Mouse (Mus musculus) spleen, adult 12 weeks (tissue): ENCODE data around the gene Olfr371.

Experiments
- DNase-seq: peaks from one replicate; pipeline ENCODE4 v3.0.0; 2022; ENCODE audit warnings: low spot score

Gene Olfr371

GRCm38 (mm10) chr8:85225688-85226087, at the start of gene Olfr371:
Olfr371 (plus strand) TSS chr8:85225988.
- no peak for DNase-seq

GRCm38 (mm10) chr8:85192346-85192745, 33.4 kb upstream of the Olfr371 start:
- no peak for DNase-seq

- DNase-seq, result no peak
Observed at GRCm38 (mm10) chr8:85220220-85220619, 5.6 kb upstream of the Olfr371 start.

- no peak for DNase-seq
Observed at GRCm38 (mm10) chr8:85220992-85221391, 4.8 kb upstream of the Olfr371 start.

GRCm38 (mm10) chr8:85227297-85227696, 1.5 kb downstream of the Olfr371 start:
- DNase-seq, result no peak
